Mouse (Mus musculus) large intestine, adult 2 months (tissue): ENCODE measurements around the gene Lbh. TPM values are rescaled to one million over a fixed set of nuclear protein-coding genes. Genes with fewer than 3 reads are reported as not detected.

Experiments used
- DNase-seq: peaks from one replicate; pipeline ENCODE4 v3.0.0-alpha.2; 2012; ENCODE audit warnings: low read depth, low spot score
- WGBS: fragments of 180-500 bp; shearing (Covaris S2); methylation state at CpG from one replicate; pipeline ENCODE4 v1.1.7; 2018; 5-methylcytosine and 5-hydroxymethylcytosine counted together
- polyA plus RNA-seq: library from polyadenylated mRNA; depleted of rRNA; stranded (reverse); fragments of >200 nt; gene quantifications from 2 replicates; pipeline ENCODE4 v1.2.3, GENCODE M21; 2012; rRNA removed

Lbh gene
- 55.2 and 59.1 TPM in 2 replicates for polyA plus RNA-seq

GRCm38 (mm10) chr17:72918053-72918452 is at the start of gene Lbh:
Lbh (plus strand) TSS chr17:72918305.
- under 1% methylated on average over 35 of the region's 35 CpGs for WGBS
- no peak for DNase-seq

DNA sequence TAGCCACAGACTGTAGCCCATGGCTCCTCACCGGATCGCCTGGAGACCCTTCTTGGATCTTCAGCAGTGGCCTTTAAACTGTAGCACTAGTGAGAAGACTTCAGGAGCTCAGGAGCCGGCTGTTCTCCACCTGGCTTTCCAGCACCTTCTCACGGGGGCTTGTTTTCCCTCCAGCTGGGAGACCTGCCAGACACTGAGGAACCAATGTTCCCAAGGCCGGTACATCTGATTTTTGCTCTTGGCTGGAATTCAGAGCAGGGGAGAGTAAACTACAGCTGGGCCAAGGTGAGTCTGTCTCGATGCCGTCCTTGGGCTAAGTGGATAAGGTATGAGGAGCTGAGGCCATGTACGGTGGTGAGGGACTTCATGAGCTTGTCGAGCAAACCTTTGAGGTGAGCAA is 39.1 kb upstream of the Lbh start:
- DNase-seq = no peak
- WGBS = 90% methylated on average over 9 of the region's 9 CpGs

- no peak for DNase-seq
- WGBS = 42% methylated on average over 3 of the region's 3 CpGs
Observed at GRCm38 (mm10) chr17:72880156-72880555, 37.9 kb upstream of the Lbh start.

DNA sequence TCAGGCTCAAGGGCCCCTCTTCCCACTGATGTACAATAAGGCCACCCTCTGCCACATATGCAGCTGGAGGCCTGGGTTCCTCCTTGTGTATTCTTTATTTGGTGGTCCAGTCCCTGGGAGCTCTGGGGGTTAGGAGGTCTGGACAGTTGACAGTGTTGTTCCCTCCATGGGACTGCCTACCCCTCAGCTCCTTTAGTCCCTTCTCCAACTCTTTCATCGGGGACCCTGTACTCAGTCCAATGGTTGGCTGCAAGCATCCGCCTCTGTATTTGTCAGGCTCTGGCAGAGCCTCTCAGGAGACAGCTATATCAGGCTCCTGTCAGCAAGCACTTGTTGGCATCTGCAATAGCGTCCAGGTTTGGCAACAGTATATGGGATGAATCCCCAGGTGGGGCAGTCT is 37.1 kb upstream of the Lbh start:
- DNase-seq = no peak
- WGBS = 80% methylated on average over 3 of the region's 3 CpGs

DNA sequence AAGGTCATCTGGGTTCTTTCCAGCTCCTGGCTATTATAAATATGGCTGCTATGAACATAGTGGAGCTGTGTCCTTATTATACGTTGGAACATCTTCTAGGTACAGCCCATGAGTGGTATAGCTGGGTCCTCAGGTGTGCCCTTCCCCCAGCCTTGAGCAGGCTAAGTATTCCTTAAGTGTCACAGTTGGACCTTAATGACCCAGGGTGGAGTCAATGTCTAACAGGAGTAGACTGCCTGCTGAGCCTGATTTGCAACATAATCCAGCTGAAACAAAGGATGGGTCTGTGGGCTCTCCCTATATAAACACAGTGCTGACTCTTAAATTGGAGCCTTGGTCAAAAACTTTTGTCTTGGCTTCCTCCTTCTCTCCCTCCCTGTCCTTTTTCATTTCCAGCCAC is 36.3 kb upstream of the Lbh start:
- WGBS = 74% methylated on average over 1 of the region's 1 CpGs
- DNase-seq = no peak

DNA sequence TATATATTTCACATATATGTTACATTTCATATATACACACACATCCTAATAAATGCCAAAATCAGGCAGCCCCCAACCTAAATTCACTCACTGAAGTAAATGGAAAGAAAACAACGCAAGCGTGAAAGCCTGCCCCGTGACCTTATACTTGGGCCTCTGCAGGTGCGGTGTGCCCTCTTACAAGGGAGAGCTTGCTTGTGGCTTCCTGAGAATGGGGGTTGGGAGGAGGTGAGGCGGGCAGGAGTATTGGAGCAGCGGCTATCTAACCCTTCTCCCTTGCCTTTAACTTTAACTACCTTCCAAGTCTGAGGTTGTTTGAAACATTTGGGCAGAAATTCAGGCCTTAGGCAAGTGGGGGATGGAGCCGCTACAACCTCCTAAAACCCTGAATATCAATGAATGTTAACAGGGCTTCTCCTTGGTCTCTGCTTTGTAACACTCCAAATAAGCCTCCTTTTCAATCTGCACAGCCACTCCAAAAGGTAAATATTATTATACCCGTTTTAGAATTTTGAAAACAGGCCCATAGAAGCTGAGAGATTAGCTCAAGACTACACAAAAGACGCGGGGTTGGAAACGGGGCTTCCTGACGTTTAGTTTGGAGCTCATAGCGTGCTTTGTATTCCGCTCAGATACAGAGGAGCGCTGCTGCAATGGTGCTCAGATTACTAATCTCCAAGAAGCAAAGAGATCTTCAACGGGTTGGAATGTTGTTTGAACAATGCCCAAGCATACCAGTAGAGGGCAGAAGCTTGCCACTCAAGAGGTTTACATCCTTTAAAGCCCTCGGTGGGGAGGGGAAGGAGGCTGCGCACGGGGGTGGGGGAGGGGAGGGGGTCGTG is 28.3 kb upstream of the Lbh start:
- 33% methylated on average over 20 of the region's 20 CpGs for WGBS
- DNase-seq = no peak

- no peak for DNase-seq
- 82% methylated on average over 8 of the region's 8 CpGs for WGBS
Observed at GRCm38 (mm10) chr17:72890398-72890898, 27.7 kb upstream of the Lbh start.

DNA sequence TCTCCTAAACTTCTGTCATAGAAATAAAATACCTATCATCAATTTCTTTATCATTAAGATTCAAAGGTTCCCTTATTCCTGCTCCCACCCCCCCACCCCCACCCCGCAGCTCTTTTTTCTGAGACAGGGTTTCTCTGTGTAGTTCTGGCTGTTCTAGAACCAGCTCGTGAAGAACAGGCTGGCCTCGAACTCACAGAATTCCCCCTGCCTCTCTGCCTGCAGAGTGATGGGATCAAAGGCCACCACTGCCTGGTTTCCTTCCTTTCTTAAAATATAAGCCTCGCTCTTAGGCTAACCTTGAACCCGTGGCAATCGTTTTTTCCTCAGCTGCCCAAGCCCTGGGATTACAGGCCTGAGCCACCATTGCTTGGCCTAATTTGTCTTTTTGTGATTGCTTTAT is 26.5 kb upstream of the Lbh start:
- no peak for DNase-seq
- WGBS = 90% methylated on average over 6 of the region's 6 CpGs

DNA sequence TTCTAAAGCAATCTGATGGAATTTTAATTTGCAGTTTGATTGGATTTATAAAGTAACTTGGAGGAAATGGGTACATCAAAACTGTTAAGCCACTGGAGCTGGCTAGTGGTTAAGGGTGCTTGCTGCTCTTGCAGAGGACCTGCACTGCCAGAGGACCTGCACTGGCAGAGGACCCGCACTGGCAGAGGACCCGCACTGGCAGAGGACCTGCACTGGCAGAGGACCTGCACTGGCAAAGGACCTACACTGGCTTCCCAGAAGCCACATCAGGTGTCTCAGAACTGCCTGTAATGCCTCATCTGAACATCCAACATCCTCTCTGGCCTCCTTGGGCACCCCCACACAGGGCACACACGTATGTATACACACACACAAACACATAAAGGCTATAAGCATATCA is 22.6 kb upstream of the Lbh start:
- no peak for DNase-seq
- 93% methylated on average over 3 of the region's 3 CpGs for WGBS

DNA sequence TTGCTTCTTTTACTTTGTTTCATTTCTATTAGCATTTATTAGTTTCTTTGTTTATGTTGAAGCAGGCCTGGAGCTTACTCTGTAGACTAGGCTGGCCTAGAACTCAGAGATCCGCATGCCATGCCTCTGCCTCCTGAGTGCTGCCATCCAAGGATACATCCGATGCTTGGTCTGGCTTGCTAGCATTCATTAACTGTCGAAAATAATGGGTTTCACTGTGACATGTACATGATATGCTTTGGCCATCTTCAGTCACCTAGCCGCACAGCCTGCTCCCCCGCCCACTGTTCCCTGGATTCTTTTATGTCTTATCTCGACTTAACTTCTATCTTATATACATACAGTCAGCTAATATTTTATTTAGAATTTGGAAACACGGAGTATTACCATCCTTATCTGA is 21.0 kb upstream of the Lbh start:
- WGBS = 78% methylated on average over 7 of the region's 7 CpGs
- DNase-seq = no peak

- 91% methylated on average over 5 of the region's 5 CpGs for WGBS
- no peak for DNase-seq
Observed at GRCm38 (mm10) chr17:72897961-72898360, 20.1 kb upstream of the Lbh start.

- DNase-seq = no peak
- 63% methylated on average over 3 of the region's 3 CpGs for WGBS
Observed at GRCm38 (mm10) chr17:72898775-72899174, 19.3 kb upstream of the Lbh start.

- no peak for DNase-seq
- 83% methylated on average over 6 of the region's 6 CpGs for WGBS
Observed at GRCm38 (mm10) chr17:72901021-72901420, 17.1 kb upstream of the Lbh start.

DNA sequence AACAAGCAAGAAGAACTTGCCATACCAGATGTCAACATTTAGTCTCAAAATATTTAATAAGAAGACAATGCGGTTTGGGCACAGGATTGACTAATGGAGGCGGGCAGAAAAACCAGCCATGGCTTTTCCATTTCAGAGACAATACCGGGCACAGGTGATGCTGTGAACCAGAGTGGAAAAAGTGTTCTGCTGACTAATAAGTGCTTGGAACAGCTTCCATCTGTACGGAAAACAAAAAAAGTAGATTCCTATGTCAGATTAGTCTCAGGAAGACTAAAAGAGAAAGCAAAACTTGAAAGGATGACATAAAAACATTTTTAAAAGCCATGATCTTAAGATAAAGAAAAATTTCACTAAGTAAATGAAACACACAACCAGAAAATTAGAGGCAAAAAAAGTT is 16.4 kb upstream of the Lbh start:
- no peak for DNase-seq
- WGBS = 69% methylated on average over 4 of the region's 4 CpGs

- WGBS = 88% methylated on average over 5 of the region's 5 CpGs
- no peak for DNase-seq
Observed at GRCm38 (mm10) chr17:72903321-72903720, 14.8 kb upstream of the Lbh start.

DNA sequence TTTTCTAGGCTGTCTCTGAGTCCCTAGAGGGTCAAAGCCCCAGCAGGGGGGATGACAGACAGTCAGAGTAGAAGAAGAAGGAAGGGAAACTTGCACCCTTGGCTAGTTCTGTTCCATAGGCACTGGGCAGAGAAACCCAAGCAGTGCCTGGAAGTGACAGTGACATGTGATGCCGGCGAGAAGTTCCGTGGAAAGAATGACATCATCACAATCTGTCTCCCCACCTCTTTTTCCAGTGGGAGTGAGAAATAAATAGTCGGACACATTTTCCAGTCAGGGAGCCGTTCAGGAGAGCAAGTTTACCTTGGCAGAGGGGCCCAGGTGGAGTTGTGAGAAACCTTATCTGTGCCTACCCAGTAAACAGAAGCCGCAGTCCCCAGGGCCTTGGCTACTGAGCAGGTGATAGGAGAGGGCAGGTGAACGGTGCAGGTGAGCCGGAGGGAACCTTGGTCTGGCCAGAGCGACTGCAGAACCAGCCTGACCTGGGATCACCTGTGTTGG is 14.1 kb upstream of the Lbh start:
- DNase-seq = no peak

GRCm38 (mm10) chr17:72904873-72905272 is 13.2 kb upstream of the Lbh start:
- DNase-seq = no peak
- WGBS = 77% methylated on average over 7 of the region's 7 CpGs

More for the DNA sequence above, 14.1 kb upstream of the Lbh start:
- 15% methylated on average over 9 of the region's 9 CpGs for WGBS

GRCm38 (mm10) chr17:72906231-72906896 is 11.7 kb upstream of the Lbh start:
- DNase-seq = no peak
- 84% methylated on average over 10 of the region's 10 CpGs for WGBS

- DNase-seq = no peak
- 83% methylated on average over 9 of the region's 9 CpGs for WGBS
Observed at GRCm38 (mm10) chr17:72907211-72907610, 10.9 kb upstream of the Lbh start.

DNA sequence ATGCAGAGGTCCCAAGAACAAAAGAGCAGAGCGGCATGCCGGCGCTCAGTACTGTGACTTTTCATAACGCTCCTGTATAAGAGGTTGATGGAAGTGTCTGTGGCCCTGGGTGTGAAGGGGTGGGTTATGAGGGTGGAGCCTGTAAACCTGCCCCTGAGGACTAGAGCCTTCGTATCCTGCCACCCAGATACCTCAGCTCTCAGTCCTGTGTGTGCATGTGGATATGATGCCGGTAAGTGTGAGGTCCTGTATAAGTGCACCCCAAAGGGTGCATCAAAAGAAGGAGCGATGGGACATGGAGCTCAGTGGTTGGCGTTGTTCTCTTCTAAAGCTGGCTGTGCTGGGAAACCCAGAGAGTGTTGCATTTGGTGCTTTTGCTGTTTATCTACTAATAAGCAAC is 10.3 kb upstream of the Lbh start:
- no peak for DNase-seq
- WGBS = 96% methylated on average over 8 of the region's 8 CpGs

GRCm38 (mm10) chr17:72908561-72908960 is 9.5 kb upstream of the Lbh start:
- WGBS = 96% methylated on average over 3 of the region's 3 CpGs
- DNase-seq = no peak
